Mouse (Mus musculus): Measurements from ENCODE around the gene S100a13. TPM values are rescaled to one million over a fixed set of nuclear protein-coding genes. Genes with fewer than 3 reads are reported as not detected.

S100a13 gene
- polyA plus RNA-seq, 1 experiment from 2014 or later = 35.5 TPM

DNA sequence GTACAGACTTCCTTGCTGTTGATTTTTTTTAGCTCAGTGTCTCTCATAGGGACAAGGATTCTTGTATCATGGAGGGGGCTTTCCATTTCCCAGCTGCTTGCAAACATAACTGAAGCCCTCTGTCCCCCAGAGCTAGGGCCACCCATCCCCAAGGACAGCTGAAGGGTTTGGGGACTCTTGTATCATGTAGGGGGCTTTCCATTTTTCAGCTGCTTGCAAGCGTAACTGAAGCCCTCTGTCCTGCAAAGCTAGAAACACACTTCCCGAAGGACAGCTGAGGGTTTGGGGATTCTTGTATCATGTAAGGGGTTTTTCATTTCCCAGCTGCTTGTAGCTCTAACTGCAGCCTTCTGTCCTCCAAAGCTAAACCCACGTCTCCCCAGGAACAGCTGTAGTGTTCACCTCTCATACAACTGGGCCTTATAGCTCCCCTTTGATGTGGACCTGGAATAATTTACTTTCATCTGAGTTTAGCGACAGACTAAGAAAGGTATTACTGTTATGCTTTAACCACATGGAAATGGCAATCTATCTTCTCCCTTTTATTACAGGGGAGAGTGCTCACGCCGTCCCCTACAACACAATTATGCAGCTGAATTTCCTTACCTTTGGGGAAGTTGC is 45.9 kb downstream of the S100a13 start, which contains the start of gene S100a3:
Gene S100a3, plus strand, starts transcription at position 571 of the 621 bp plus-strand sequence.
- Histone ChIP-seq H3K36me3 (replicated peaks; ENCODE audit: insufficient read depth, low read length) (no peaks in the 10 kb centered on the region), H3K4me1 (ENCODE audit: insufficient read depth) (no peaks in the 10 kb centered on the region), H3K9ac (replicated peaks) (no peak within 1 kb of the TSS), H3K27ac (ENCODE audit: low read depth) (no peak within 1 kb of the TSS), H3K4me3 (ENCODE audit: low read depth, low read length) (no peak within 1 kb of the TSS), H3K9me3 (ENCODE audit: low read length) (no peaks in the 10 kb centered on the region), H3K27me3 (ENCODE audit: insufficient read depth, low read length) (no peaks in the 10 kb centered on the region), H3K4me2 (ENCODE audit: low read depth, low read length) (no peak within 1 kb of the TSS)
- TF ChIP-seq EP300 (IDR thresholded peaks at IDR 0.05; ENCODE audit: low read depth) (no peak), CTCF (IDR thresholded peaks at IDR 0.05; ENCODE audit: low read depth) (no peak)
- no peak for DNase-seq
- no peak for ATAC-seq
- WGBS (ENCODE audit: insufficient replicate concordance) = 71% methylated on average over 6 of the region's 6 CpGs

Other genes with a start within 250 kb of the S100a13 start
- 2.0 TPM in 2 replicates for gene Dennd4b, start 249.2 kb upstream of the S100a13 start, polyA plus RNA-seq (2015; fragmentation: Nextera tagmentation; extraction: Ambion mirVana)
- 2.3 and 3.1 TPM in 2 replicates for gene Gatad2b, start 221.3 kb upstream of the S100a13 start, polyA plus RNA-seq (2015; fragmentation: Nextera tagmentation; extraction: Ambion mirVana)
- 0.58 and 0.69 TPM in 2 replicates for gene Slc27a3, start 124.5 kb upstream of the S100a13 start, polyA plus RNA-seq (2015; fragmentation: Nextera tagmentation; extraction: Ambion mirVana)
- gene Ints3, start 80.8 kb upstream of the S100a13 start, polyA plus RNA-seq (2015; fragmentation: Nextera tagmentation; extraction: Ambion mirVana) = 4.0 and 4.6 TPM in 2 replicates
- 5.9 and 6.2 TPM in 2 replicates for gene Npr1, start 48.6 kb upstream of the S100a13 start, polyA plus RNA-seq (2015; fragmentation: Nextera tagmentation; extraction: Ambion mirVana)
- 23.1 and 27.6 TPM in 2 replicates for gene Ilf2, start 38.3 kb upstream of the S100a13 start, polyA plus RNA-seq (2015; fragmentation: Nextera tagmentation; extraction: Ambion mirVana)
- gene Snapin, start 23.4 kb upstream of the S100a13 start, polyA plus RNA-seq (2015; fragmentation: Nextera tagmentation; extraction: Ambion mirVana) = 23.6 and 24.2 TPM in 2 replicates
- gene Chtop, start 4.9 kb upstream of the S100a13 start, polyA plus RNA-seq (2015; fragmentation: Nextera tagmentation; extraction: Ambion mirVana) = 39.9 and 42.9 TPM in 2 replicates
- gene S100a1, start within 50 bp of the S100a13 start, polyA plus RNA-seq (2015; fragmentation: Nextera tagmentation; extraction: Ambion mirVana) = 116 and 118 TPM in 2 replicates
- 0.09 TPM in 1 of 2 replicates, not detected in the other for gene S100a14, start 12.4 kb downstream of the S100a13 start, polyA plus RNA-seq (2015; fragmentation: Nextera tagmentation; extraction: Ambion mirVana)
- gene S100a16, start 22.8 kb downstream of the S100a13 start, polyA plus RNA-seq (2015; fragmentation: Nextera tagmentation; extraction: Ambion mirVana) = 41.3 and 43.5 TPM in 2 replicates
- not detected in 2 replicates for gene S100a3, start 46.1 kb downstream of the S100a13 start, polyA plus RNA-seq (2015; fragmentation: Nextera tagmentation; extraction: Ambion mirVana)
- not detected in 2 replicates for gene S100a2, start 75.8 kb downstream of the S100a13 start, polyA plus RNA-seq (2015; fragmentation: Nextera tagmentation; extraction: Ambion mirVana)
- gene Gm42674, start 87.5 kb downstream of the S100a13 start, polyA plus RNA-seq (2015; fragmentation: Nextera tagmentation; extraction: Ambion mirVana) = not detected in 2 replicates
- 4.0 and 4.6 TPM in 2 replicates for gene S100a4, start 89.3 kb downstream of the S100a13 start, polyA plus RNA-seq (2015; fragmentation: Nextera tagmentation; extraction: Ambion mirVana)
- gene S100a5, start 94.1 kb downstream of the S100a13 start, polyA plus RNA-seq (2015; fragmentation: Nextera tagmentation; extraction: Ambion mirVana) = not detected in 2 replicates
- gene S100a6, start 98.4 kb downstream of the S100a13 start, polyA plus RNA-seq (2015; fragmentation: Nextera tagmentation; extraction: Ambion mirVana) = 49.1 and 55.6 TPM in 2 replicates
- not detected in 2 replicates for gene S100a7a, start 139.6 kb downstream of the S100a13 start, polyA plus RNA-seq (2015; fragmentation: Nextera tagmentation; extraction: Ambion mirVana)
- 3,883 and 4,059 TPM in 2 replicates for gene S100a8, start 154.5 kb downstream of the S100a13 start, polyA plus RNA-seq (2015; fragmentation: Nextera tagmentation; extraction: Ambion mirVana)
- 2,494 and 2,662 TPM in 2 replicates for gene S100a9, start 181.3 kb downstream of the S100a13 start, polyA plus RNA-seq (2015; fragmentation: Nextera tagmentation; extraction: Ambion mirVana)
- gene Pglyrp4, start 212.5 kb downstream of the S100a13 start, polyA plus RNA-seq (2015; fragmentation: Nextera tagmentation; extraction: Ambion mirVana) = not detected in 2 replicates

Measured in liver, postnatal 0 days (tissue).